Mouse (Mus musculus) heart, postnatal 0 days (tissue): ENCODE results near the gene H2-Q10. TPM values are rescaled to one million over a fixed set of nuclear protein-coding genes. Genes with fewer than 3 reads are reported as not detected.
"Not testable (repeated sequence)": the region's sequence is repeated elsewhere in the genome, so short reads cannot be mapped to it uniquely, and the experiment has no call there.

Experiments
- ATAC-seq: fragments of 200-750 bp; cut with Nextera tagmentation; 2 replicates; pipeline ENCODE4 v1.8.0; 2017; ENCODE audit warnings: low read depth, moderate number of reproducible peaks, moderate library complexity; ENCODE audit not compliant: insufficient read depth
- DNase-seq: peaks from one replicate; pipeline ENCODE4 v3.0.0-alpha.2; 2016; ENCODE audit warnings: low spot score
- H3K27ac ChIP-seq: fragments of 300-500 bp; sonication (generic); 2 replicates; pipeline ENCODE4 v1.5.1; 2014; ENCODE audit warnings: low read depth, mild to moderate bottlenecking
- H3K27me3 ChIP-seq: fragments of 300-500 bp; sonication (generic); 2 replicates; pipeline ENCODE4 v1.6.1; 2014; ENCODE audit warnings: low read length, mixed read lengths; ENCODE audit not compliant: control insufficient read depth, insufficient read depth
- H3K36me3 ChIP-seq: fragments of 300-500 bp; sonication (generic); replicated peaks from 2 replicates; pipeline ENCODE4 v1.6.1; 2014; ENCODE audit warnings: low read length, mixed read lengths; ENCODE audit not compliant: control insufficient read depth, insufficient read depth
- H3K4me1 ChIP-seq: fragments of 300-500 bp; sonication (generic); 2 replicates; pipeline ENCODE4 v1.6.1; 2014; ENCODE audit warnings: antibody characterized with exemption; ENCODE audit not compliant: control insufficient read depth, insufficient read depth
- H3K4me2 ChIP-seq: fragments of 300-500 bp; sonication (generic); 2 replicates; pipeline ENCODE4 v1.6.1; 2014; ENCODE audit warnings: low read depth, mild to moderate bottlenecking, low read length, moderate library complexity
- H3K4me3 ChIP-seq: fragments of 300-500 bp; sonication (generic); 2 replicates; pipeline ENCODE4 v1.5.1; 2014; ENCODE audit warnings: low read depth, low read length
- H3K9ac ChIP-seq: fragments of 300-500 bp; sonication (generic); replicated peaks from 2 replicates; pipeline ENCODE4 v1.6.1; 2014; ENCODE audit warnings: low read depth, low read length, mixed read lengths
- H3K9me3 ChIP-seq: fragments of 300-500 bp; sonication (generic); replicated peaks from 2 replicates; pipeline ENCODE4 v1.6.1; 2016; ENCODE audit warnings: low read length; ENCODE audit not compliant: control insufficient read depth
- CTCF ChIP-seq: IDR thresholded peaks from 2 replicates; pipeline ENCODE4 v1.5.1; 2016; ENCODE audit warnings: antibody characterized with exemption, control low read depth, low read depth
- EP300 ChIP-seq: IDR thresholded peaks from 2 replicates; pipeline ENCODE4 v1.6.1; 2016; ENCODE audit warnings: antibody characterized with exemption, low read depth
- WGBS: fragments of 180-500 bp; shearing (Covaris S2); extraction: QIAGEN DNeasy Blood & Tissue Kit; methylation state at CpG from one replicate; pipeline ENCODE4 v1.1.7; 2014; 5-methylcytosine and 5-hydroxymethylcytosine counted together
- polyA plus RNA-seq: library from polyadenylated mRNA; unstranded; fragments of >200 nt; fragmentation: Nextera tagmentation; extraction: Ambion mirVana; gene quantifications from 2 replicates; pipeline ENCODE4 v1.2.1, GENCODE M21; 2015
- total RNA-seq: library from RNA; depleted of rRNA; stranded (reverse); fragments of >200 nt; gene quantifications from 2 replicates; pipeline ENCODE4 v1.2.3, GENCODE M21; 2014; ENCODE audit warnings: low replicate concordance

H2-Q10 gene
- total and polyA plus RNA-seq, 2 experiments from 2014 or later, result 0.10 TPM; not detected in 1

DNA sequence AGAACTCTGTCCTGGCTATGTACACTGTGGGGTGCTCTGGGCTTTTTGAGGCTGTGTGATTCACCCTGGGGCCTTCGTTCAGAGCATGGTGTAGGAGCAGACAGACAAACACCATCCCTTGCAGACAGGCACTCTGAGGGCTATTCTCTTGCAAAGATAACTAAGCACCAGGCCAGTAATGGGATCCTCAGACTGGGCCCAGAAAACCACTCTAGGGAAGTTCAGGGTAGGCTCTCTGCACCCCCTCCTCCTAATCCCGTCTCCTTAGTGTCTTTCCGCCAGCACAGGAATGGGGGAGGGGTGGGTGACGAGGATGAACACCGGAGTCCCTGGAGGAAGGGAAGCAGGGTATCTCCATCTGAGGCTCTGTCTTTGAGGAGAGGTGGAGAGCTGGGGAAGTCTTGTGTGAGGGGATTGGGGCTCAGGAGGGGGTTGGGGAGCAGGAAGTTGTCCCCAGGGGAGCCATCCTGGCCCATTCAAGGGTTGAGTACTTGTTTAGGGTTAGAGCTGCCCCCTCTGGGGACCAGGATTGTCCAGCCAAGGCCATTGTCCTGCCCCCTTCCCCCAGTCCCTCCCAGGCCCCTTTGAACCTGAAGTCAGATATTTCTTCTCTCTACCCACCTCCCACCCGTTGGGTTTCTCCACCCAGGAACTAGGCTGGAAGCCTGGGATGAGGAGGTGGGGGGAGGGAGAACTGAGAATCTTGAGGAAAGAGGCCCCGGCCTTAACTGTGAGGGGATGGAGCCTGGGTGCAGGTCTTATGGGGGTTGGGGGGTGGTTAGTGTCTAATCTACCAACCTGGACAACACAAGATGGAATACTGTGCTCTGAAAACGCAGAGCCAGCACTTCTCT lies 35.0 kb downstream of the H2-Q10 start:
- no peak for DNase-seq
- no peaks in the 10 kb centered on the region for H3K9me3 ChIP-seq
- H3K27ac ChIP-seq, result no peak overlapping the region
- H3K27me3 ChIP-seq, result peaks cover 49% of the 10 kb centered on the region
- no peak for TF ChIP-seq CTCF
- no peak for TF ChIP-seq EP300
- 33% methylated on average over 8 of the region's 8 CpGs for WGBS
- no peak for ATAC-seq
- no peak overlapping the region for H3K4me3 ChIP-seq
- H3K9ac ChIP-seq, result no peak overlapping the region
- H3K36me3 ChIP-seq, result no peaks in the 10 kb centered on the region
- no peaks in the 10 kb centered on the region for H3K4me1 ChIP-seq
- no peak overlapping the region for H3K4me2 ChIP-seq

DNA sequence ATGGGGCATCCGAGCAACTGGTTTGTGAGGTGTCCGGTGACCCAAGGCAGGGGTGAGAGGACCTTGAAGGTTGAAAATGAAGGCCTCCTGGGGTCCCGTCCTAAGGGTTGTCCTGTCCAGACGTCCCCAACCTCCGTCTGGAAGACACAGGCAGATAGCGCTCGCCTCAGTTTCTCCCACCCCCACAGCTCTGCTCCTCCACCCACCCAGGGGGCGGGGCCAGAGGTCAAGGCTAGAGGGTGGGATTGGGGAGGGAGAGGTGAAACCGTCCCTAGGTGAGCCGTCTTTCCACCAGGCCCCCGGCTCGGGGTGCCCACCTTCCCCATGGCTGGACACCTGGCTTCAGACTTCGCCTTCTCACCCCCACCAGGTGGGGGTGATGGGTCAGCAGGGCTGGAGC lies 35.9 kb downstream of the H2-Q10 start, which contains the start of gene Pou5f1:
Gene Pou5f1, plus strand, starts transcription at position 243 of the 400 bp plus-strand sequence.
- Histone ChIP-seq H3K4me1 (no peaks in the 10 kb centered on the region), H3K4me2 (no peak within 1 kb of the TSS), H3K9me3 (no peaks in the 10 kb centered on the region), H3K27me3 (peaks cover 49% of the 10 kb centered on the region), H3K27ac (no peak within 1 kb of the TSS), H3K36me3 (no peaks in the 10 kb centered on the region), H3K4me3 (no peak within 1 kb of the TSS), H3K9ac (no peak within 1 kb of the TSS)
- ATAC-seq, result no peak
- 50% methylated on average over 13 of the region's 13 CpGs for WGBS
- no peak for TF ChIP-seq EP300
- DNase-seq, result no peak

DNA sequence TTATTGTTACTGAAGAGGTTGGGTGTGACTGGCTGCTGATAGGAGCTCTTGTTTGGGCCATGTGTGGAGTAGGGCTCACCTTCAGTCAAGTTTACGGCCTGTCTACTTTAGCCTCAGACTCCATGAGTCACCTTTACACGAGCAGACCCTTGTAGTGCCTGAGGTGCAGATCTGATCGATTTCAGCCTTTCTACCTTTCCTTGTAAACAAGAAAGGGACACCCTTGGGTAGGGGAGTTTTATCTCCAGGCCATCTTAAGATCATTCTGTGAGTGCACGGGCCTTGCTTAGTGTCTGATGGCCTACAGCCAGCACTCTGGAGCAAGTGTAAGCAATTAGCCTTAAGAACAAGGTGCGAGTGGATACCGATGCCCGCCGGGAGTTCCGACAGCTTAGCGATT lies 37.0 kb downstream of the H2-Q10 start:
- Histone ChIP-seq H3K36me3 (no peaks in the 10 kb centered on the region), H3K9me3 (no peaks in the 10 kb centered on the region), H3K9ac (no peak overlapping the region), H3K27me3 (peaks cover 49% of the 10 kb centered on the region), H3K4me2 (no peak overlapping the region), H3K4me3 (no peak overlapping the region), H3K27ac (no peak overlapping the region), H3K4me1 (no peaks in the 10 kb centered on the region)
- no peak for DNase-seq
- no peak for TF ChIP-seq CTCF
- no peak for TF ChIP-seq EP300
- 27% methylated on average over 10 of the region's 10 CpGs for WGBS
- no peak for ATAC-seq

DNA sequence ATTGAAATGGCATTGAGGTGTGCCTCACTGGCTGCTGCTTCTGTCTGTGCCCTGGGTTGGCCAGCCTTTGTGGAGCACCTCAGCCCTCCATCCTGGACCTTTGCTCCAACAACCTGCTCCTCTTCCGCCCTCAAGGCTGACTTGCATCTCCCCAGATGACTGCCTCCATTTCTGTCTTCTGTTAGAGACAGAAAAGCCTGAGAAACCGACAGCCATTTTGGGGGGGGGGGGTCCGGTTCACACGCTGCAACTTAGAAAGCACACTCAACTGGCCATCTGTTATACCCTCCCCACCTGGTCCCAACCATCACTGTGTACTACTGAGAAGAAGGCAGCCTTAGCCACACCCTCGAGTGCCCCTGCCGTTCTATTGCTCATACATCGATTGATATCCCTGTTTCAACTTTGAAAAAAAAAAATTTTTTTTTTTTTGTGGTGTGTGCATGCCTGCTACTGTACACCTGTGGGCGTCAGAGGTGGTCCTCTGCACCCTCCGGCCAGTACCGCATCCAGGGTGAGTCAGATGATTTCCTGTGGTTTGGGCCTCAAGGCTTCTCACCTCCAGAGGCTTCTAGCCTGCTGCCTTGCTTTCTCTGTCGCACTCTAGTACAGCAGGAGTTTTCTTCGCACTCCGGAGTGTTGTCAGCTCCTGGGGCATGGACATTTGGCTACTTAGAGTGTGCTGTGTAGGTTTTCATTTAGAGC lies 37.8 kb downstream of the H2-Q10 start:
- Histone ChIP-seq H3K4me3 (no peak overlapping the region), H3K4me1 (no peaks in the 10 kb centered on the region), H3K4me2 (no peak overlapping the region), H3K9ac (no peak overlapping the region), H3K36me3 (no peaks in the 10 kb centered on the region; the same call in 1 of the 2 replicates), H3K27me3 (peaks cover 48% of the 10 kb centered on the region), H3K27ac (no peak overlapping the region), H3K9me3 (no peaks in the 10 kb centered on the region)
- DNase-seq, result no peak
- no peak for ATAC-seq
- 27% methylated on average over 13 of the region's 13 CpGs for WGBS
- TF ChIP-seq EP300, result no peak
- no peak for TF ChIP-seq CTCF

- H3K4me1 ChIP-seq, ATAC-seq, DNase-seq, H3K27ac ChIP-seq, H3K36me3 ChIP-seq, H3K4me3 ChIP-seq, H3K9ac ChIP-seq, H3K4me2 ChIP-seq, H3K9me3 ChIP-seq: not testable (repeated sequence)
- H3K27me3 ChIP-seq, result peaks cover 47% of the 10 kb centered on the region
- 46% methylated on average over 5 of the region's 5 CpGs for WGBS
These were observed 38.4 kb downstream of the H2-Q10 start for GRCm38 (mm10) chr17:35508279-35508678.
